Mouse (Mus musculus) neural tube, embryonic 15.5 days (tissue): ENCODE results near the gene Cd3eap. TPM values are rescaled to one million over a fixed set of nuclear protein-coding genes. Genes with fewer than 3 reads are reported as not detected.

ENCODE experiments used
- ATAC-seq: fragments of 200-750 bp; cut with Nextera tagmentation; 2 replicates; pipeline ENCODE4 v1.8.0; 2017; ENCODE audit warnings: mild to moderate bottlenecking, moderate TSS enrichment, moderate library complexity; ENCODE audit not compliant: low FRiP score
- H3K27ac ChIP-seq: fragments of 300-500 bp; sonication (generic); replicated peaks from 2 replicates; pipeline ENCODE4 v1.5.1; 2015; ENCODE audit warnings: mild to moderate bottlenecking, inconsistent platforms
- H3K27me3 ChIP-seq: fragments of 300-500 bp; sonication (generic); replicated peaks from 2 replicates; pipeline ENCODE4 v1.6.1; 2015; ENCODE audit warnings: inconsistent platforms
- H3K36me3 ChIP-seq: fragments of 300-500 bp; sonication (generic); 2 replicates; pipeline ENCODE4 v1.6.1; 2015; ENCODE audit warnings: inconsistent platforms
- H3K4me1 ChIP-seq: fragments of 300-500 bp; sonication (generic); 2 replicates; pipeline ENCODE4 v1.6.1; 2015; ENCODE audit warnings: inconsistent platforms
- H3K4me2 ChIP-seq: fragments of 300-500 bp; sonication (generic); 2 replicates; pipeline ENCODE4 v1.6.1; 2015; ENCODE audit warnings: inconsistent platforms, mild to moderate bottlenecking, moderate library complexity
- H3K4me3 ChIP-seq: fragments of 300-500 bp; sonication (generic); replicated peaks from 2 replicates; pipeline ENCODE4 v1.5.1; 2015; ENCODE audit warnings: mild to moderate bottlenecking, inconsistent platforms
- H3K9ac ChIP-seq: fragments of 300-500 bp; sonication (generic); replicated peaks from 2 replicates; pipeline ENCODE4 v1.6.1; 2015; ENCODE audit warnings: mild to moderate bottlenecking, inconsistent platforms
- H3K9me3 ChIP-seq: fragments of 300-500 bp; sonication (generic); replicated peaks from 2 replicates; pipeline ENCODE4 v1.6.1; 2016; ENCODE audit warnings: inconsistent platforms
- WGBS: fragments of 180-500 bp; shearing (Covaris S2); methylation state at CpG from one replicate; pipeline ENCODE4 v1.1.7; 2015; ENCODE audit warnings: mixed read lengths; 5-methylcytosine and 5-hydroxymethylcytosine counted together
- polyA plus RNA-seq: library from polyadenylated mRNA; unstranded; fragments of >200 nt; fragmentation: Nextera tagmentation; extraction: Ambion mirVana; gene quantifications from 2 replicates; pipeline ENCODE4 v1.2.1, GENCODE M21; 2015

Cd3eap gene
- polyA plus RNA-seq, 1 experiment from 2014 or later, result 22.2 TPM

DNA sequence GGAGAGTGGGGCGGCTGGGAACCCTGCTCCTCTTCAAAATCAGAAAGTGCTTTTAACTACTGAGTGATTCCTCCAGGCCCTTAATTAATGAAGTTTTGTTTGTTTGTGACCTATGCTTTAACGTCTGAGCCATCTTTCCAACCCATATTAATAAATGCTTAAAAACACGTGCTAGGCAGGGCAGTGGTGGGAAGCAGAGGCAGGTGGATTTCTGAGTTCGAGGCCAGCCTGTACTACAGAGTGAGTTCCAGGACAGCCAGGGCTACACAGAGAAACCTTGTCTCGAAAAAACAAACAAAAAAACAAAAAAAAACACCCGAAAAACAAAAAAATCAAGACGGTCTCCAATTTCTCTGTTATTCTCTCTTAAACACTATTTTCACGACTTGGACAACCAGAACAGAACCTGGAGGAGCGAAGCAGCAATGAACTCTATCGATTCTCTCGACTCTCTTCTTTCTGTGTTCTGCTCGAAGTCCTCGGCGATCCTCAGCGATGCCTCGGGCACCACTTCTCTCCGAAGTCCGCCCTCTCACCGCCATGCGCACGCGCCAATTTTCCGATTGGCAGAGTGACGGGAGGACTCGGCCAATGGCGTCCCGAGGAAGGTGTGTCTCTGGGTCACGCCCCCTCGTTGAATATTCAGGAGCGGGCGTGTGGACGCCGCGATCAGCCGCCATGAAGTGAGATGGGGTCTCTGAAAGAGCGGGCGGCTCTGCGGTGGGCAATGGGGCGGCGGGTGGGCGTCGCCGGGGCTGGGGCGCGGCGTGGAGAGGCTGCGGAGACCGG is 22.3 kb upstream of the Cd3eap start, which contains the start of gene Ercc2:
TSS of gene Ercc2 (plus strand) at position 634 of the 789 bp plus-strand sequence.
- Histone ChIP-seq H3K27me3 (no peaks in the 10 kb centered on the region), H3K4me3 (peak within 1 kb of the TSS; percentile 93), H3K9me3 (no peaks in the 10 kb centered on the region), H3K27ac (peak within 1 kb of the TSS; percentile 68), H3K9ac (peak within 1 kb of the TSS; percentile 90), H3K4me2 (peak within 1 kb of the TSS; percentile 74), H3K4me1 (peaks cover 22% of the 10 kb centered on the region), H3K36me3 (peaks cover 28% of the 10 kb centered on the region)
- peak; percentile 97 for ATAC-seq
- WGBS, result 6% methylated on average over 48 of the region's 48 CpGs

DNA sequence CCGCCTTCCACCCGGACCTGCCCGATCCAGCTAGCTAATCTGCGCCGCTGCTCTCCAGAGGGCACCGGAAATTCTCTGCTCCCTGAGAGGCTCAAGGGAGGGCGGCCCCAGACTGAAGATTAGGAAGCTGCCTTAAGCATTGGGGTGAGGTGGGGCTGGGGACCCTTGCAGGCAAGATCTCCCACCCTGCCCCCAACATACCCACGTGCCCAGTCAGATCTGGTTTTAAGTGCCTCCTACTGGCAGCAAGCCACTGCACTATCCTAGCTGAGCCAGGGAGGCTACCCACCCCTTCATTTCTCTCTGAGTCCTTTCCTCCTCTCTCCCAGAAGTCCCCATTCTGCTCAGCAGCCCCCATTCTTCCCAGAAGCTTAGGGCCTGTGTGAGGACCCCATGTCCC is 18.8 kb upstream of the Cd3eap start:
- H3K9me3 ChIP-seq, result no peaks in the 10 kb centered on the region
- H3K36me3 ChIP-seq, result no peaks in the 10 kb centered on the region
- no peak overlapping the region for H3K9ac ChIP-seq
- no peak overlapping the region for H3K4me2 ChIP-seq
- no peaks in the 10 kb centered on the region for H3K27me3 ChIP-seq
- no peak for ATAC-seq
- no peak overlapping the region for H3K4me3 ChIP-seq
- H3K4me1 ChIP-seq, result peaks cover 9% of the 10 kb centered on the region
- no peak overlapping the region for H3K27ac ChIP-seq
- WGBS, result 76% methylated on average over 8 of the region's 8 CpGs

DNA sequence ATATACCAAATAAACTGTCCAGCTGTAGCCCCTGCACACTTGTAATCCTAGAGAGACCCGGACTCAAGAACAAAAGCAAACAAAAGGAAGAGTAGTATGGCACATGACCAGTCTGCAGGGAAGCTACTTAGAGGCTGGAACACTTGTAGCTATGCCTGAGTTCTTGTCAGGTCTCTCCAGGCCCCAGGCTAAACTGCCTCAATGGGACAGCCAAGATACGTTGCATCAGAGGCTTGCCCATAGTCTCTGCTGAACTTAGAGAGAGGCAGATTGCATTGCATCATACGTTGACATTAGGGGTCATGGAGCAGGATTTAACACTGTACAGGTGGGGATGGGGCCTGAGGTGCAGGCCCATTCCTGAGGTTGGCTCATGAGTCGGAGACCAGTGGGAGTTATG is 16.7 kb upstream of the Cd3eap start:
- H3K9ac ChIP-seq, result no peak overlapping the region
- no peak overlapping the region for H3K27ac ChIP-seq
- ATAC-seq, result no peak
- no peaks in the 10 kb centered on the region for H3K36me3 ChIP-seq
- H3K4me2 ChIP-seq, result no peak overlapping the region
- H3K27me3 ChIP-seq, result no peaks in the 10 kb centered on the region
- H3K4me1 ChIP-seq, result no peaks in the 10 kb centered on the region
- no peak overlapping the region for H3K4me3 ChIP-seq
- 88% methylated on average over 4 of the region's 4 CpGs for WGBS
- no peaks in the 10 kb centered on the region for H3K9me3 ChIP-seq

DNA sequence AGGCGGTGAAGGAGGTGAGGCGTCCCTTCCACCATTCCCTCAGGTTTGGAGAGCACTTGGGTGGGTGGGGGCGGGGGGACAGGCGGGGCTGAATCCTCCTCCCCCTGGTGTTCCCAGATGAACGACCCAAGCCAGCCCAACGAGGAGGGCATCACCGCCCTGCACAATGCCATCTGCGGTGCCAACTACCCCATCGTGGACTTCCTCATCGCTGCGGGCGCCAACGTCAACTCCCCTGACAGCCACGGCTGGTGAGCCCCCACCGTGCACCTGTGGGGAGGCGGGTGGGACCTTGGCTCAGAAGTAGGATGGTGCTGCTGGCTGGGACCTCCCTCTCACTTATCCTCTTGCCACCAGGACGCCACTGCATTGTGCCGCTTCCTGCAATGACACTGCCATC is 16.1 kb upstream of the Cd3eap start:
- no peak overlapping the region for H3K27ac ChIP-seq
- no peak overlapping the region for H3K9ac ChIP-seq
- H3K36me3 ChIP-seq, result no peaks in the 10 kb centered on the region
- no peaks in the 10 kb centered on the region for H3K9me3 ChIP-seq
- H3K27me3 ChIP-seq, result no peaks in the 10 kb centered on the region
- H3K4me3 ChIP-seq, result no peak overlapping the region
- H3K4me1 ChIP-seq, result peaks cover under 1% of the 10 kb centered on the region; the same call in 1 of the 2 replicates
- H3K4me2 ChIP-seq, result no peak overlapping the region
- 80% methylated on average over 18 of the region's 18 CpGs for whole genome bisulfite sequencing
- no peak for ATAC-seq

DNA sequence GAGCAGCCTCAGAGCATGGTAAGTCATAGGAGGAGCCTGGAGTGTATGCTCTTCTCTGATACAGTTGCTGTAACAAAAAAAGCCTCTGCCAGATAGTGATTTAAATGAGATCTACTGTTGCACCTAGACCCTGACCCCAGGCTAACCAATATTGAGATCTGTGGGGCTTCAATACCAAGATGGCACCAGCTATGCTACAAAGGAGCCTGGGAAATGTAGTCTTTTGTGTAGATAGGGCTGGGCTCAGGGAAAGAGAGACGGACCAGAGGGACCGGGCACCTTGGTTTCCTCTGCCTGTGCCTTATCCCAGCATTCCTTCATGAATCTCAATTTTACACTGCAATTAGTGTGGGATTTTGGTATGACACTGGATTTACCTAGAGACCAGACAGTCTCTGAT is 14.1 kb upstream of the Cd3eap start:
- H3K4me2 ChIP-seq, result no peak overlapping the region
- H3K4me3 ChIP-seq, result no peak overlapping the region
- H3K9me3 ChIP-seq, result no peaks in the 10 kb centered on the region
- H3K36me3 ChIP-seq, result no peaks in the 10 kb centered on the region
- H3K9ac ChIP-seq, result no peak overlapping the region
- no peak overlapping the region for H3K27ac ChIP-seq
- H3K4me1 ChIP-seq, result peaks cover 7% of the 10 kb centered on the region
- 87% methylated on average over 2 of the region's 2 CpGs for WGBS
- peaks cover 9% of the 10 kb centered on the region; the same call in 1 of the 2 replicates for H3K27me3 ChIP-seq
- ATAC-seq, result no peak

DNA sequence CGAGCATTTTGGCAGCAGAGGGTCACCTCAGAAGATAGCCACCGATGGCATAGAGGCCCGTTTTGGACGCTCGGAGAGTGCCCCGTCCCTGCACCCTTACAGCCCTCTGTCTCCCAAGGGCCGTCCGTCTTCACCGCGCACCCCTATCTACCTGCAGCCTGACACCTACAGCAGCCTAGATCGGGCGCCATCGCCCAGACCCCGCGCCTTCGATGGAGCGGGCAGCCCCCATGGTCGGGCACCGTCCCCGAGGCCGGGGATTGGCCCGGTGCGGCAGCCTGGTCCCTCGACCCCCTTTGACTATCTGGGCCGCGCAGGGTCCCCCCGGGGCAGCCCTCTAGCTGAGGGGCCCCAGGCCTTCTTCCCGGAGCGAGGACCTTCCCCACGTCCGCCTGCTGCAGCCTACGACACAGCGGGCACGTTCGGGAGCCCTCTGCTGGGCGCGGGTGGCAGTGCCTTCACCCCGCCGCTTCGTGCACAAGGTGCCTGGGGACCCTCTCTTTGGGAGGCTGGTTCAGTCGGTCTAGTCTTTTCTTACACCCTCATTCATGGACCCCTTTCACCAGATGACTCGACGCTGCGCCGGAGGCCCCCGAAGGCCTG is 10.6 kb upstream of the Cd3eap start:
- Histone ChIP-seq H3K9ac (peak overlapping the region; percentile 58), H3K36me3 (no peaks in the 10 kb centered on the region), H3K4me3 (peak overlapping the region; percentile 48), H3K27me3 (peaks cover 10% of the 10 kb centered on the region; the same call in 1 of the 2 replicates), H3K9me3 (no peaks in the 10 kb centered on the region), H3K4me1 (peaks cover 7% of the 10 kb centered on the region), H3K27ac (no peak overlapping the region), H3K4me2 (peak overlapping the region; percentile 78)
- 12% methylated on average over 46 of the region's 46 CpGs for WGBS
- peak; percentile 80 for ATAC-seq

DNA sequence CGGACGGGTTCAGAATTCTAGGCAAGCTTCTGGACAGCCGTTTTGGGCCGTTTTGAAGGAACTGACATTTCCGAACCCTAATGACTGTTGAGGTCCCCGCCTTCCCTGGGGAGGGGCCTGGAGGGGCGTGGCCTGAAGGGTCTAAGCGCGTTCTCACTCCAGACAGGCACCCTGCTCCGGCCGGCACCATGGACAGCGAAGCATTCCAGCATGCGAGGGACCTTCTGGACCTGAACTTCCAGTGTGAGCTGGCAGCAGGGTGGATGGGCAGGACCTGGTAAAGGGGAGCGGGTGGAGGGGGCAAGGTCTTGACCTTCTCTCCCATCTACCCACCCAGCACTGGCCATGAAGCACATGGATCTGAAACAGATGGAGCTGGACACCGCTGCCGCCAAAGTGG is 9.1 kb upstream of the Cd3eap start:
- Histone ChIP-seq H3K9me3 (no peaks in the 10 kb centered on the region), H3K4me1 (peaks cover 7% of the 10 kb centered on the region), H3K27me3 (peaks cover 17% of the 10 kb centered on the region; the same call in 1 of the 2 replicates), H3K4me3 (no peak overlapping the region), H3K27ac (no peak overlapping the region), H3K9ac (no peak overlapping the region), H3K36me3 (no peaks in the 10 kb centered on the region), H3K4me2 (no peak overlapping the region)
- ATAC-seq, result no peak
- WGBS, result 23% methylated on average over 16 of the region's 16 CpGs

DNA sequence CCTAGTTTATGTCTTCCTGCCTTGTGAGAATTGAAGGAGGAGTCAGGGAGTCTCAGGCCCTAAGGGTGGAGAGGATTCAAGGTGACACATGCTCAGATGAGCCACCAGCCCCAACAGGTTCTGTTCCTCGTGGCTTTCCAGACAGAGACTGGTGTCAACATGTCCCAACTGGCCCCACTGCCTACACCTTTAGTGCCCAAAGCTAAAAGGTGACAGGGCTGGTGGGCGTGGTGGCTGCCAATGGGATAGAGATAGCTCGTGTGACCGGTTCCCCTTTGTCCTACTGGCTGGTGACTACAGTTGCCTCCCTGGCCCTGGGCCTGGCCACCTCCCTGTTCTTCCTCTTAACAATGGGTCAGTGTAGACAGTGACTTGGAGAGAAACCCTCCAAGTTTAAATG is 6.1 kb upstream of the Cd3eap start:
- no peak overlapping the region for H3K27ac ChIP-seq
- no peak overlapping the region for H3K4me3 ChIP-seq
- no peaks in the 10 kb centered on the region for H3K9me3 ChIP-seq
- 71% methylated on average over 4 of the region's 4 CpGs for WGBS
- H3K4me1 ChIP-seq, result peaks cover 27% of the 10 kb centered on the region
- H3K27me3 ChIP-seq, result peaks cover 30% of the 10 kb centered on the region
- no peak overlapping the region for H3K9ac ChIP-seq
- no peak overlapping the region for H3K4me2 ChIP-seq
- no peak for ATAC-seq
- no peaks in the 10 kb centered on the region for H3K36me3 ChIP-seq

DNA sequence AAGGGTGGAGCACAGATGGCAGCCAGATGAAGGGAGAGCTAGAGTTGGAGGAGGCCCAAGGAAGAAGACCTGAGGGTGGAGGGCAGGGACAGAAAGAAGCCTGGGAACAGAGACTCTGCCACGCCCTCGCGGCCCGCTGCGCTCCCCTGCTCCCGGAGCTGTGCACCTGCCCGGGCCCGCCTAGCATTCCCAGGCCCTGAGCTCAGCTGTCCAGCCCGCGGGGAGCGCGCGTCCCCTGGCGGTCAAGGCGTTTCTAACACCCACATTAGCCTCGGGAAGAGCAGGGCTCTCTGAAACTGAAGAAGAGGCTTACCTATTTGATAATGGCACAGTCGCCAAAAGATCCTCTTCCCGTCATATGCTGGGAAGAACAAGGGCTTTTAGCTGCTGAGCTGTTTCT is 4.6 kb upstream of the Cd3eap start:
- no peak overlapping the region for H3K4me3 ChIP-seq
- H3K9me3 ChIP-seq, result no peaks in the 10 kb centered on the region
- H3K4me1 ChIP-seq, result peaks cover 24% of the 10 kb centered on the region
- H3K9ac ChIP-seq, result no peak overlapping the region
- H3K4me2 ChIP-seq, result no peak overlapping the region
- no peak for ATAC-seq
- peaks cover 27% of the 10 kb centered on the region for H3K27me3 ChIP-seq
- H3K36me3 ChIP-seq, result no peaks in the 10 kb centered on the region
- WGBS, result 4% methylated on average over 18 of the region's 18 CpGs
- no peak overlapping the region for H3K27ac ChIP-seq

DNA sequence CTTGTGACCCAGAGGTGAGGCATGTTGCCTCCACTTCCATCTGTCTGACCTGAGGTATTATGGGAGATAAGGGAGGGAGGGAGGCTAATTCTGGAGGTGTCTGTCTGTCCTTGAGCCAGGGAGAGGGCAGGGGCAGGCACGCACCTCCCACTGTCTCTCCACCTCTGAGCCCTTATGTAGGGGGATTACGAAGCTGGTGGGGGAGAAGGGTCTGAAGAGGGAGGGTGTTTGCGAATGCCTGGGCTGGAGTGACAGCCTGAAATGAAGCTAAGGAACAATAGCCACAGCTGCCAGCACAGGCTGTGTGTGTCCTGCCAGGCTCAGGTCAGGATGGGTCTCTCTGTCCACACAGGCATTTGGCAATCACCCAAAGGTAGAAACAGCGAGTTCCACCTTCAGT is 3.0 kb upstream of the Cd3eap start:
- peaks cover 20% of the 10 kb centered on the region for H3K27me3 ChIP-seq
- H3K9me3 ChIP-seq, result no peaks in the 10 kb centered on the region
- peak overlapping the region; percentile 96 for H3K4me2 ChIP-seq
- WGBS, result 49% methylated on average over 4 of the region's 4 CpGs
- H3K9ac ChIP-seq, result no peak overlapping the region
- no peak overlapping the region for H3K27ac ChIP-seq
- no peaks in the 10 kb centered on the region; the same call in 1 of the 2 replicates for H3K36me3 ChIP-seq
- peaks cover 38% of the 10 kb centered on the region for H3K4me1 ChIP-seq
- ATAC-seq, result no peak
- H3K4me3 ChIP-seq, result 0 out of 2 replicates have a peak overlapping the region, but pooled peaks have one; percentile 65

DNA sequence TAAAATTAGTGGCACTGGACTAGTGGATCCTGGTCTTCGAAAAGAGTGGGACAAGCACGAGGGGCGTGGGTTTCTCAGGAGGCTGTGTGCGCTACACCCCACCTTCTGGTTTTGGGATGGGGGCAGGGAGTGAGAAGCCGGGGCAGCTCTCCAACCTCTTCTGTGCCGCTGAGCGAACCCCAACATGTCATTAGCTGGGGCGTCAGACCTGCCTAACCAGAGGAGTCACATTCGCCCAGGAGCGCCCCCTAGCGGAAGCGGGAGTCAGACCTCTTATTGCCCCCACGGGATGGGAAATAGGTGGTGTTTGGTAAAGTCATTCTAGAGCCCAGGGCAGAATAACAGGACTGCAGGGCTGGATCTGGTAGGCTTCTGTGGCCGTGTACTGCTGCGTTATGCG is 2.4 kb upstream of the Cd3eap start:
- Histone ChIP-seq H3K9ac (peak overlapping the region; percentile 45), H3K36me3 (peaks cover 3% of the 10 kb centered on the region; the same call in 1 of the 2 replicates), H3K4me2 (peak overlapping the region; percentile 96), H3K4me1 (peaks cover 38% of the 10 kb centered on the region), H3K4me3 (peak overlapping the region; percentile 65), H3K9me3 (no peaks in the 10 kb centered on the region), H3K27me3 (peaks cover 20% of the 10 kb centered on the region), H3K27ac (no peak overlapping the region)
- no peak for ATAC-seq
- 14% methylated on average over 16 of the region's 16 CpGs for WGBS

DNA sequence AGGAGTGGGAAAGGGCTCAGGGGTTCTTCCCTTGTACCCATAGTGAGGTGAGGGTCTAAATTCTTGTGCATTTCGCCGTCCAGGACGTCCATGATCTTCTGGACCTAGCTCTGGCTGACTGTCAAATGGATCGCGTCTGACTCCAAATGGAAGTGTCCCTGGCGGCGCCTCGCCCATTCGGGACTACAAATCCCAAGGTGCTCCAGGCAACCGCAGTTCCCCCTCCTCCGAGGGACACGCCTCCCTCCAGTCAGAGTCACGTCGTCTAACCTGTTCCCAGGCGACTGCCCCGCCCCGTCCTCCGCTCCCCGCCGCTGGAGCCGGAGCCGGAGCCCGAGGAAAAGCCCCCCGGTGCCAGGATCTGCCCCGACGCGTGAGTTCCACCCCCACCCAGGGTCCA is 1.7 kb upstream of the Cd3eap start:
- Histone ChIP-seq H3K9ac (peak overlapping the region; percentile 45), H3K4me3 (peak overlapping the region; percentile 65), H3K36me3 (peaks cover 8% of the 10 kb centered on the region), H3K9me3 (no peaks in the 10 kb centered on the region), H3K27ac (peak overlapping the region; percentile 63; the same call in 1 of the 2 replicates), H3K27me3 (peaks cover 20% of the 10 kb centered on the region), H3K4me1 (peaks cover 38% of the 10 kb centered on the region), H3K4me2 (peak overlapping the region; percentile 96)
- peak; percentile 45; the same call in 1 of the 2 replicates for ATAC-seq
- WGBS, result 1% methylated on average over 27 of the region's 27 CpGs
